Mouse (Mus musculus): ENCODE results near the gene Myh11.
"Not testable (repeated sequence)": the region's sequence is repeated elsewhere in the genome, so short reads cannot be mapped to it uniquely, and the experiment has no call there.

Gene Myh11

DNA sequence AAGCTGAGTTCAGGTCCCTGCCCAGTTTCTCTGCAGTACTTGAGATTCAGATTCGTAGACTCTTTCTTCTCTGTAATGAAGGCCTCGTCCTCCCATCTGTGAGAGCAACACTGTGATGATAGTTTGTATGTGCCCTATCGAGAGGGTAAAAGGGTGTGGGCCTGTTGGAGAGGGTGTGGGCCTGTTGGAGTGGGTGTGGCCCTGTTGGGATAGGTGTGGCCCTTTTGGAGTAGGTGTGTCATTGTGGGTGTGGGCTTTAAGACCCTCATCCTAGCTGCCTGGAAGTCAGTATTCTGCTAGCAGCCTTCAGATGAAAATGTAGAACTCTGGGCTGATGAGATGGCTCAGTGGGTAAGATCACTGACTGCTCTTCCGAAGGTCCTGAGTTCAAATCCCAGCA lies 124.7 kb downstream of the Myh11 start:
- DNase-seq (ENCODE audit: low spot score in 2 of 2) = peak; percentile 19 to 44

DNA sequence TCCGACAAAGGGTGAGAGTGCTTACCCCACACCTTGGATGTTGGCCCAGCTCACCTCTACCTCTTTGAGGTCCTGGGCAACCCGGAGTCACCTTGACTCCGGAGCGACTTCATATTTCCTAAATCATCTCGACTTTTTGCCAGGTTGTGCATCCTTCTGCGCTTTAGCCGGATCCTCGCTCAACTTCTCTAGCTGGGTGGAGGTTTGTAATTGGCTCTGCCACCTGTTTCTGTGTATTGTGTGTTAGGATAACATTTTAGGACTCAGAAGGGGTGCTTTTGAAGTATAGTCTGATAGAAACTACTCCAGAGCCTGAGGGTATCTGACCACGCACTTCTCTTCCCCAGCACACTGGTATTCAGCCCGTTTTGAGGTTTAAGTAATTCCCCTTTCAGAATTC lies 127.4 kb downstream of the Myh11 start:
- DNase-seq (ENCODE audit: low spot score in 2 of 2) = no peak

DNA sequence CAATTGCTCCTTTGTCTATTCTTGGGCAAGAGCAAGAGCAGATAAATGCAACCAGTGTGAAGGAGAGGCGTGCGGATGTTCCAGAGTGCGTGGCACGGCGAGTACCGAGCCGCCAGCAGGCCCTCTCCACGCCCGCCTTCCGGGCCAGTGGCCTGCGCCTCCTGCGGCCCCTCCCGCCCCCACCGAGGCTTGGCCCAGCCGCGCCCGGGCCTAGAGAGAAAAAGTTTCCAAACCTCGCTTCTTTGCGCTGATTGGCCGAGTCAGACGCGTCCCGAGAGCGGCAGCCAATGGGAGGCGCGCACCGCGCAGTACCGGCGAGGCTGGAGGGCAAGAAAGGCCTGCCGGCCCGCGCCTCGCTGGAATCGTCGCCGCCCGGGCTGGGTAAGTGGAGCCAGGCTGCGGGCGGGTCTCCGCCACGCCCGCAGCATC lies 128.2 kb downstream of the Myh11 start, which contains the start of the genes Nde1 and Marf1:
Gene Nde1 (plus strand): TSS at position 288 of the 429 bp plus-strand sequence.
Gene Marf1 (minus strand): TSS at position 364 of the 429 bp plus-strand sequence.
- DNase-seq (ENCODE audit: low spot score in 2 of 2) = peak; percentile 88 to 95

DNA sequence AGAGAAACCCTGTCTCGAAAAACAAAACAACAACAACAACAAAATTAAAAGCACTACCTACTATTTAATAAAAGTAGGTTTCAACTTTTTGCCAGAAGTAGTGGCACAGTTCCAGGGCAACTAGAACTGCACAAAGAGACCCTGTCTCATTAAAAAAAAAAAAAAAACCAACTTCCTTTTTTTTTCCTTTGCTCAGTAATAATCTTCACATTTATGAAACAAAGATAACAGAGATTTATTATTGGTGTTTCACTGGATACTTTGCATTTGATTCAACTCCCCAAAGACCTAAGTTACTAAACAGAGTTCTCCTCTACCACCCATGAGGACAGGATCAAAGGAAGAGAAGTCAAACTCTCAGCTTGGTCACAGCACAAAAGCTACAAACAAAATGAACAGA lies 130.2 kb downstream of the Myh11 start:
- DNase-seq (ENCODE audit: low spot score in 2 of 2) = no peak

DNA sequence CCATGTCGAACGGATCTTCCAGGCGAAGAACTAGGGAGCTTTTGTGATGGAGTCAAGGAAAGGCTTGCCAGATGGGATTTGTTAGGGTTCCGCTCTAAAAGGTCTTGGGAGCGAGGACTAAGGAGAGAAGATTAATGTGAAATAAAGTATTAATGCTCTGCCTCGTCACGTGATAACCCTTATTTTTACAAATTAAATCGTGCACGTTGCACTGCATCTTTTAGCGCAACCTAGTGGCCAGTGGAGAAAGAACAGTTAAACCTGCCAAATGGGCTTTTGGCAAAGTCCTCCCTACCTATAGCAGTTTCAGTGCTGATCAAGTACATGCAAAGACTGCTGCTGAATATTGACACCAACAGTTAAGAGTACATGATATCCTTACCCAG lies 131.4 kb downstream of the Myh11 start:
- peak; percentile 62 to 86 for DNase-seq (ENCODE audit: low spot score in 2 of 2)

GRCm38 (mm10) chr16:14158936-14159745 lies 132.0 kb downstream of the Myh11 start:
- DNase-seq (ENCODE audit: low spot score in 2 of 2) = peak; percentile 97 to 100

- no peak for DNase-seq (ENCODE audit: low spot score in 2 of 2)
These were observed 132.6 kb downstream of the Myh11 start for GRCm38 (mm10) chr16:14158536-14158935.

DNA sequence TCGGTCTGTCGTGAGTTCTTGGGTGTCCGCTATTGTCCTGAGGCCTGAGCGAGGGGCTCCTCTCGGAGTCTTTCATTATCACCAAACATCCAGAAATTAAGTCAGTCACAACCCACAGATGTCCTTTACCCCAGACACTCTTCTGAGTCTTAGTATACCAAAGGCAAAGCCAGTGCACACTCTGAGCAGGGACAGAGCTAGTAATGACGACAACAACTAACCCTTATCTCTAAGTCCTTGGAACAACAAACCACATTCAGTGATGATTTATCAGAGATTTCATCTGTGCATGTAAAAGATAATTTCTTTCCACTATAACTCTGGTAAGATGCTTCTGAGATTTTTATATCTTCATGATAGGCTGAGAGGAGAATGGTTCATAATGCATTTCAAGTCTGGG lies 134.9 kb downstream of the Myh11 start:
- DNase-seq (ENCODE audit: low spot score in 2 of 2) = no peak

DNA sequence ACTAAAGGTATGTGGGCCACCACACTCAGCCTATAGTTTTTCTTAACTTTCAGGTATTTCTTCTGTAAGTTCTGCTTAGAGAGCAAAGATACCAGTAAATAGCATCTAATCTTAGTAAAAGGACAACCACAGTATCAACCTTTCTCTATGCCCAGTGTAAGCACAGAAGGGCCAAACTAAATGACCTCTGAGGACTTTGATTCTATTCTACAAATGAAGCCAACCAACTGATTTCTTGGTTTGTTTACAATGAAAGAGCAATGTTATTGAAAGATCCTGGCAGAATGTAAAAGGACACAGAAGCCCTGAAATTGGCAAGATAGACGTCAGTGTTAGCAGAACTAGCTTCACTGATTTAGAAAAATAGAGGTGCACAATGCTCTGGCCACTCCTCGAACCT lies 135.5 kb downstream of the Myh11 start:
- DNase-seq (ENCODE audit: low spot score in 2 of 2) = not testable (repeated sequence)

- no peak for DNase-seq (ENCODE audit: low spot score in 2 of 2)
These were observed 139.5 kb downstream of the Myh11 start for GRCm38 (mm10) chr16:14151718-14152117.

- DNase-seq (ENCODE audit: low spot score in 2 of 2) = no peak
These were observed 143.5 kb downstream of the Myh11 start for GRCm38 (mm10) chr16:14147712-14148111.
